Comparison of ENCODE assay signal across 8 mouse cellular contexts in genomic region chr6:86525646-86526031, GRCm38 (mm10). TPM values are rescaled to one million over a fixed set of nuclear protein-coding genes. Genes with fewer than 3 reads are reported as not detected.
DNase-seq lines count a peak whose midpoint lies in the region; ATAC-seq and TF ChIP-seq lines count a peak whose summit lies in the region.

No protein-coding gene starts in this region.

- no peak for TF ChIP-seq POLR2A in liver, adult 2 months (IDR thresholded peaks at IDR 0.05; ENCODE audit: extremely low read depth, insufficient read depth, low read length)
- no peak for TF ChIP-seq POLR2A in limb, embryonic 14.5 days (IDR thresholded peaks at IDR 0.05; ENCODE audit: borderline replicate concordance, extremely low read depth, insufficient read depth, insufficient read length)

- H3K4me3 ChIP-seq in liver, adult 2 months (ENCODE audit: insufficient read depth, low read depth, low read length) = peak overlapping the region; percentile 78
- H3K4me3 ChIP-seq in limb, embryonic 14.5 days (replicated peaks; ENCODE audit: low read length) = peak overlapping the region; percentile 65
- peak overlapping the region; percentile 84 for H3K4me3 ChIP-seq in neural tube, embryonic 12.5 days

- no peaks in the 10 kb centered on the region for H3K9me3 ChIP-seq in limb, embryonic 14.5 days (ENCODE audit: control insufficient read depth, low read length)
- H3K9me3 ChIP-seq in neural tube, embryonic 12.5 days = no peaks in the 10 kb centered on the region

- peak overlapping the region; percentile 83 for H3K27ac ChIP-seq in liver, adult 2 months (replicated peaks; ENCODE audit: insufficient read depth, low read depth, low read length)
- peak overlapping the region; percentile 100 for H3K27ac ChIP-seq in limb, embryonic 14.5 days (replicated peaks; ENCODE audit: low read depth, low read length)
- H3K27ac ChIP-seq in neural tube, embryonic 12.5 days = peak overlapping the region; percentile 100

- H3K4me1 ChIP-seq in liver, adult 2 months (ENCODE audit: control insufficient read depth, insufficient read depth, low read length) = peaks cover 10% of the 10 kb centered on the region
- H3K4me1 ChIP-seq in limb, embryonic 14.5 days (ENCODE audit: control insufficient read depth, insufficient read depth, low read length) = peaks cover 16% of the 10 kb centered on the region
- peaks cover 15% of the 10 kb centered on the region; the same call in 1 of the 2 replicates for H3K4me1 ChIP-seq in neural tube, embryonic 12.5 days

- DNase-seq in liver, adult 2 months (ENCODE audit: extremely low read depth, low read depth, low spot score) = peak; percentile 44
- no peak for DNase-seq in liver
- DNase-seq in MN1 (ENCODE audit: low spot score) = peak; percentile 81
- DNase-seq in induced T-regulatory cell, adult 2 months (ENCODE audit: low read depth) = peak; percentile 79
- DNase-seq in limb, embryonic 14.5 days (ENCODE audit: low spot score) = peak; percentile 66

- peak overlapping the region; percentile 82 for H3K4me2 ChIP-seq in limb, embryonic 14.5 days (replicated peaks; ENCODE audit: low read depth, low read length, severe bottlenecking)
- peak overlapping the region; percentile 89 for H3K4me2 ChIP-seq in neural tube, embryonic 12.5 days (replicated peaks)

- WGBS in liver, adult 2 months = under 1% methylated on average over 36 of the region's 36 CpGs
- WGBS in limb, embryonic 14.5 days = under 1% methylated on average over 25 of the region's 36 CpGs
- under 1% methylated on average over 36 of the region's 36 CpGs for WGBS in neural tube, embryonic 12.5 days

- peak; percentile 27 for ATAC-seq in erythroblast, adult 5-6 weeks (replicated peaks; ENCODE audit: low FRiP score, poor library complexity, severe bottlenecking)
- peak; percentile 3; the same call in 1 of the 2 replicates for ATAC-seq in limb, embryonic 14.5 days (ENCODE audit: low FRiP score, low read depth)
- peak; percentile 41 for ATAC-seq in neural tube, embryonic 12.5 days (ENCODE audit: low FRiP score, low read depth)
- no peak for ATAC-seq in inflammation-experienced regulatory T-cells, adult 6 months

- no peak for TF ChIP-seq CTCF in liver, adult 2 months (IDR thresholded peaks at IDR 0.05; ENCODE audit: low read depth, low read length)

- peaks cover 12% of the 10 kb centered on the region; the same call in 1 of the 2 replicates for H3K79me2 ChIP-seq in liver, adult 2 months (ENCODE audit: control insufficient read depth, insufficient read depth, low read length)

- H3K9ac ChIP-seq in liver, adult 2 months (ENCODE audit: low read depth, low read length) = peak overlapping the region; percentile 87
- peak overlapping the region; percentile 95 for H3K9ac ChIP-seq in limb, embryonic 14.5 days (ENCODE audit: low read depth, low read length, severe bottlenecking)
- H3K9ac ChIP-seq in neural tube, embryonic 12.5 days = peak overlapping the region; percentile 95

- H3K27me3 ChIP-seq in liver, adult 2 months (ENCODE audit: control insufficient read depth, insufficient read depth, low read length) = no peaks in the 10 kb centered on the region
- H3K27me3 ChIP-seq in limb, embryonic 14.5 days (ENCODE audit: control insufficient read depth, insufficient read depth, low read length) = no peaks in the 10 kb centered on the region
- no peaks in the 10 kb centered on the region for H3K27me3 ChIP-seq in neural tube, embryonic 12.5 days (replicated peaks)

- H3K36me3 ChIP-seq in liver, adult 2 months (ENCODE audit: control insufficient read depth, insufficient read depth, low read length) = peaks cover 5% of the 10 kb centered on the region
- peaks cover 29% of the 10 kb centered on the region for H3K36me3 ChIP-seq in limb, embryonic 14.5 days (ENCODE audit: control insufficient read depth, insufficient read depth, low read length)
- peaks cover 14% of the 10 kb centered on the region for H3K36me3 ChIP-seq in neural tube, embryonic 12.5 days

RNA-seq across cellular contexts. Expression of gene Pcbp1, which starts 0.5 kb away (rescaled TPM):
- total RNA-seq in liver, adult 2 months (2014; rRNA removed) = 38.2 and 59.7 TPM in 2 replicates
- 119 and 138 TPM in 2 replicates for polyA plus RNA-seq in liver, adult 2 months (2012; rRNA removed)
- 83.2 and 88.2 TPM in 2 replicates for total RNA-seq in erythroblast, adult 5-6 weeks (2015; ENCODE audit: low replicate concordance)
- 20.1 and 35.3 TPM in 2 replicates for total RNA-seq in erythroblast, adult 5-6 weeks (2017; ENCODE audit: low replicate concordance)
- polyA plus RNA-seq in limb, embryonic 14.5 days (2012; rRNA removed) = 333 and 395 TPM in 2 replicates
- 445 and 455 TPM in 2 replicates for polyA plus RNA-seq in limb, embryonic 14.5 days (2014; fragmentation: Nextera tagmentation; extraction: Ambion mirVana)
- polyA plus RNA-seq in neural tube, embryonic 12.5 days (2016; fragmentation: Nextera tagmentation; extraction: Ambion mirVana) = 568 and 599 TPM in 2 replicates
- polyA plus RNA-seq in inflammation-experienced regulatory T-cells, adult 6 months (2017; shearing (Covaris generic)) = 10 to 100 TPM; 26.3 to 32.5 (median 29.3) TPM
